Mouse (Mus musculus): ENCODE measurements around the gene Kctd4. TPM values are rescaled to one million over a fixed set of nuclear protein-coding genes. Genes with fewer than 3 reads are reported as not detected.

Kctd4 gene
- total and polyA plus RNA-seq, 2 experiments from 2014 or later = 0.11 TPM; not detected in 1

DNA sequence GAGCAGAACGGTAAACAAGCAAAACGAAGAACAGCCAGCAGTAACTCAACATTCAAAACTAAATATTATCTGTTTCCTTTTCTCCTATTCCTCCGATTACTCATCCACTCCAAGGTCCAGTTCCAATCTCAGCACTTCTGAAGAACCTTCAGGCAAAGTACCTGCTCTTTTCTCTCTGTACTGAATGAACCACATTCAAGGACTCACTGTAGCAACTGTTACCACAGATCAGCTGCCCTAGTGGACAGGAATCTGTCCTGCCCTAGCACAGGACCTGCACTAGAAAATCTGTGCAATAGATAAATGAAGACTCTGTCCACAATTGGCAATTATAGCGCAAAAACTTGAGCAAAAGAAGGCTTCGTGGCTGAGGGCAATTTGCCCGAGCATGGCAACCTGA lies 36.1 kb downstream of the Kctd4 start:
- Histone ChIP-seq H3K4me1 (ENCODE audit: control insufficient read depth, insufficient read depth) (no peaks in the 10 kb centered on the region), H3K27ac (ENCODE audit: low read depth) (no peak overlapping the region), H3K4me2 (ENCODE audit: low read depth, low read length) (no peak overlapping the region), H3K4me3 (ENCODE audit: low read depth, low read length) (no peak overlapping the region), H3K9ac (replicated peaks; ENCODE audit: low read depth, low read length) (no peak overlapping the region), H3K36me3 (replicated peaks; ENCODE audit: control insufficient read depth, insufficient read depth, low read length) (peaks cover 6% of the 10 kb centered on the region), H3K9me3 (replicated peaks; ENCODE audit: control insufficient read depth, low read length) (no peaks in the 10 kb centered on the region), H3K27me3 (ENCODE audit: control insufficient read depth, insufficient read depth, low read length) (no peaks in the 10 kb centered on the region)
- 91% methylated on average over 6 of the region's 6 CpGs for WGBS
- DNase-seq (ENCODE audit: low spot score) = no peak
- ATAC-seq (ENCODE audit: insufficient read depth, low read depth) = no peak
- no peak for TF ChIP-seq EP300 (IDR thresholded peaks at IDR 0.05; ENCODE audit: low read depth)
- TF ChIP-seq CTCF (IDR thresholded peaks at IDR 0.05; ENCODE audit: low read depth) = no peak

DNA sequence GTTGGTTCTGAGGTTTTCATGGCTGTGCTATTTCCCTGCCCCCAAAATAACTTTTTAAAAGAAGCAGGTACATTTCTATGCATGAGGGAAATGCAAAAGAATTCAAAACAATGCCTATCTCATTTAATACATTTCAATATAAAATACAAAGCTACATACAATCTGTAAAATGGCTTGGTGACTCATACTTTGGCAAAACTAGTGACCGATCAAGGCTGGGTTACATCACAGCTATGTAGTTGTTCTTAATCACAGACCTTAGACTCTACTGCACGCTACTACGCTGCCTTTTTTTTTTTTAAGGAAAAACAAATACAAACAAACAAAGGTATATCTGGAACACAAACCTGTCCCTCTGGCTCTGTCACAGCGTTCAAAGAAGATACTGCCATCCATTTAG lies 37.6 kb downstream of the Kctd4 start:
- 86% methylated on average over 4 of the region's 4 CpGs for WGBS
- DNase-seq (ENCODE audit: low spot score) = no peak
- no peaks in the 10 kb centered on the region for H3K4me1 ChIP-seq (ENCODE audit: control insufficient read depth, insufficient read depth)
- H3K27ac ChIP-seq (ENCODE audit: low read depth) = no peak overlapping the region
- no peaks in the 10 kb centered on the region for H3K27me3 ChIP-seq (ENCODE audit: control insufficient read depth, insufficient read depth, low read length)
- no peak for ATAC-seq (ENCODE audit: insufficient read depth, low read depth)
- no peaks in the 10 kb centered on the region for H3K9me3 ChIP-seq (replicated peaks; ENCODE audit: control insufficient read depth, low read length)
- no peak overlapping the region for H3K9ac ChIP-seq (replicated peaks; ENCODE audit: low read depth, low read length)
- H3K4me2 ChIP-seq (ENCODE audit: low read depth, low read length) = no peak overlapping the region
- peaks cover 6% of the 10 kb centered on the region for H3K36me3 ChIP-seq (replicated peaks; ENCODE audit: control insufficient read depth, insufficient read depth, low read length)
- H3K4me3 ChIP-seq (ENCODE audit: low read depth, low read length) = no peak overlapping the region
- TF ChIP-seq EP300 (IDR thresholded peaks at IDR 0.05; ENCODE audit: low read depth) = no peak
- TF ChIP-seq CTCF (IDR thresholded peaks at IDR 0.05; ENCODE audit: low read depth) = no peak

DNA sequence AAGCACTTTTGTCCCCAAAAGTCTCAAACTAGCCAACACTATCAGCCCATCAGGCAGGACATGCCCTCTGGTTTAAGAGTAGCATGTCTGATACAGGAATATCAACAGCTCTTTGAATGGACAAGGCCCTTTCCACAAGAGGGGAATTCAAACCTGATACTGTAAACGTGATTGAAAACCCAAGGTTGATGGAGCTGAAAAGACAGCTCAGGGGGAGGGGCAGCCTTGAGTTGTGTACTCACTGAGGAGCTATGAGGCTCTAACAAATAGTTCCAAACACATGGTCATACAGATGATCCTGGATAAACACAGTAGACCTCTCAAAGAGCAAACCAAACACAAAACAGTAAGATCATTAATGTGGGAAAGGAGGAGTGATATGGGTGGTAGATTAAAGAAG lies 43.3 kb downstream of the Kctd4 start:
- TF ChIP-seq EP300 (IDR thresholded peaks at IDR 0.05; ENCODE audit: low read depth) (no peak), CTCF (IDR thresholded peaks at IDR 0.05; ENCODE audit: low read depth) (no peak)
- H3K27ac ChIP-seq (ENCODE audit: low read depth) = no peak overlapping the region
- H3K4me2 ChIP-seq (ENCODE audit: low read depth, low read length) = no peak overlapping the region
- no peaks in the 10 kb centered on the region for H3K4me1 ChIP-seq (ENCODE audit: control insufficient read depth, insufficient read depth)
- H3K27me3 ChIP-seq (ENCODE audit: control insufficient read depth, insufficient read depth, low read length) = no peaks in the 10 kb centered on the region
- no peak overlapping the region for H3K9ac ChIP-seq (replicated peaks; ENCODE audit: low read depth, low read length)
- no peak overlapping the region for H3K4me3 ChIP-seq (ENCODE audit: low read depth, low read length)
- DNase-seq (ENCODE audit: low spot score) (no peak), ATAC-seq (ENCODE audit: insufficient read depth, low read depth) (no peak)
- H3K9me3 ChIP-seq (replicated peaks; ENCODE audit: control insufficient read depth, low read length) = no peaks in the 10 kb centered on the region
- H3K36me3 ChIP-seq (replicated peaks; ENCODE audit: control insufficient read depth, insufficient read depth, low read length) = peaks cover 6% of the 10 kb centered on the region
- 46% methylated on average over 1 of the region's 1 CpGs for WGBS

DNA sequence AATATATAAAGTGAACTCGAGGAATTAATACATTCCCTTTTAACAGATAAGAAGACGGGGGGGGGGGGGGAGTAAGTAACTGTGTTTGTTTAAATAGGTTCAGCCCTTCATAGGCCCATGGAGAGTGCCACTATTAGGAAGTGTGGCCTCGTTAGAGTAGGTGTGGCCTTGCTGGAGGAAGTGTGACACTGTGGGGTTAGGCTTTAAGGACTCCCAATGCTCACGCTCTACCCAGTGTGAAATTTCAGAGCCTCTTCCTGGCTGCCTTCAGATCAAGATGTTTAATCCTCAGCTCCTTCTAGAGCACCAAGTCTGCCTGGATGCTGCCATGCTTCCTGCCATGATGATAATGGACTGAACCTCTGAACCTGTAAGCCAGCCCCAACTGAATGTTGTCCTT lies 47.0 kb downstream of the Kctd4 start:
- ATAC-seq (ENCODE audit: insufficient read depth, low read depth) = no peak
- Histone ChIP-seq H3K4me1 (ENCODE audit: control insufficient read depth, insufficient read depth) (no peaks in the 10 kb centered on the region), H3K4me3 (ENCODE audit: low read depth, low read length) (no peak overlapping the region), H3K27me3 (ENCODE audit: control insufficient read depth, insufficient read depth, low read length) (no peaks in the 10 kb centered on the region), H3K9ac (replicated peaks; ENCODE audit: low read depth, low read length) (no peak overlapping the region), H3K4me2 (ENCODE audit: low read depth, low read length) (no peak overlapping the region), H3K27ac (ENCODE audit: low read depth) (no peak overlapping the region), H3K9me3 (replicated peaks; ENCODE audit: control insufficient read depth, low read length) (no peaks in the 10 kb centered on the region), H3K36me3 (replicated peaks; ENCODE audit: control insufficient read depth, insufficient read depth, low read length) (no peaks in the 10 kb centered on the region)
- 66% methylated on average over 4 of the region's 4 CpGs for WGBS
- TF ChIP-seq CTCF (IDR thresholded peaks at IDR 0.05; ENCODE audit: low read depth) = no peak
- no peak for TF ChIP-seq EP300 (IDR thresholded peaks at IDR 0.05; ENCODE audit: low read depth)
- DNase-seq (ENCODE audit: low spot score) = no peak

DNA sequence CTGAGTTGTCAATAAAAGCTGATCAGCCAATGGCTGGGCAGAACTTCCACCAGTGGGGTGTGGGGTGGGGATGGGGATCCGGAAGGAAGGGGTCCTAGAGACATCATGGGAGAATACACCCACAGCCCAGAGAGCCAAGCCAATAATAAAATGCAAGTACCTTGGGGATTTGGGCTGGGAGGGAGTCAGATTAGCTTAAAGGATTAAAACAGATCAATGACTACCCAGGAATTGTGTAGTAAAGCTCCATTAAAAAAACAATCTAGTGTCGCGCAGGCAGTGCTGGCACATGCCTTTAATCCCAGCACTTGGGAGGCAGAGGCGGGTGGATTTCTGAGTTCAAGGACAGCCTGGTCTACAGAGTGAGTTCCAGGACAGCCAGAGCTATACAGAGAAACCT lies 50.2 kb downstream of the Kctd4 start:
- 82% methylated on average over 4 of the region's 4 CpGs for WGBS
- ATAC-seq (ENCODE audit: insufficient read depth, low read depth) = no peak
- no peak for TF ChIP-seq CTCF (IDR thresholded peaks at IDR 0.05; ENCODE audit: low read depth)
- TF ChIP-seq EP300 (IDR thresholded peaks at IDR 0.05; ENCODE audit: low read depth) = no peak

DNA sequence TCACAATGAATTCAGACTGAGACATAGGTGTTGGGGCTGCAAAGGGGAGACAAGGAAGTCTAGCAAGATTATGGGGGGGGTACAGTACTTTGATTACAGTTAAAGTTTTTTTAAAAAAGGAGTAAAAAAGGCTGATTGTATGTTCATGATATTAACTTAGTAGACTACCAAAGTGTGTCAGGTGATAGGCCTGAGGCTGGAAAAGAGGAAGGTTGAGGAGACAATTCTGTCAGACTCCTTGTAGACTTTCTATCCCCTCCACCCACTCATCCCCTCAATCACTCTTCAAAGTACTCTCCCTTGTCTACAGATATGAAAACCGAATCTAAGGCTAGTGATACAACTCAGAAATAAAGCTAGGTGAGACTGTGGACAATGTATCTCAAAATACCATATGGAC lies 53.4 kb downstream of the Kctd4 start:
- Histone ChIP-seq H3K36me3 (replicated peaks; ENCODE audit: control insufficient read depth, insufficient read depth, low read length) (no peaks in the 10 kb centered on the region), H3K9ac (replicated peaks; ENCODE audit: low read depth, low read length) (no peak overlapping the region), H3K4me1 (ENCODE audit: control insufficient read depth, insufficient read depth) (peaks cover 18% of the 10 kb centered on the region), H3K4me2 (ENCODE audit: low read depth, low read length) (no peak overlapping the region), H3K4me3 (ENCODE audit: low read depth, low read length) (no peak overlapping the region), H3K27ac (ENCODE audit: low read depth) (no peak overlapping the region), H3K9me3 (replicated peaks; ENCODE audit: control insufficient read depth, low read length) (no peaks in the 10 kb centered on the region), H3K27me3 (ENCODE audit: control insufficient read depth, insufficient read depth, low read length) (no peaks in the 10 kb centered on the region)
- no peak for DNase-seq (ENCODE audit: low spot score)
- no peak for TF ChIP-seq EP300 (IDR thresholded peaks at IDR 0.05; ENCODE audit: low read depth)
- TF ChIP-seq CTCF (IDR thresholded peaks at IDR 0.05; ENCODE audit: low read depth) = no peak
- 81% methylated on average over 1 of the region's 1 CpGs for WGBS
- no peak for ATAC-seq (ENCODE audit: insufficient read depth, low read depth)

More for the DNA sequence above, 50.2 kb downstream of the Kctd4 start:
- no peaks in the 10 kb centered on the region for H3K27me3 ChIP-seq (ENCODE audit: control insufficient read depth, insufficient read depth, low read length)
- no peak overlapping the region for H3K27ac ChIP-seq (ENCODE audit: low read depth)
- no peak overlapping the region for H3K4me3 ChIP-seq (ENCODE audit: low read depth, low read length)
- DNase-seq (ENCODE audit: low spot score) = no peak
- H3K4me1 ChIP-seq (ENCODE audit: control insufficient read depth, insufficient read depth) = peaks cover 10% of the 10 kb centered on the region
- no peaks in the 10 kb centered on the region for H3K9me3 ChIP-seq (replicated peaks; ENCODE audit: control insufficient read depth, low read length)
- H3K36me3 ChIP-seq (replicated peaks; ENCODE audit: control insufficient read depth, insufficient read depth, low read length) = no peaks in the 10 kb centered on the region
- no peak overlapping the region for H3K4me2 ChIP-seq (ENCODE audit: low read depth, low read length)
- no peak overlapping the region for H3K9ac ChIP-seq (replicated peaks; ENCODE audit: low read depth, low read length)

Data from heart, postnatal 0 days (tissue).